Mouse (Mus musculus) heart, embryonic 10.5 days (tissue): ENCODE data around the gene Dennd2a. TPM values are rescaled to one million over a fixed set of nuclear protein-coding genes. Genes with fewer than 3 reads are reported as not detected.

Experiments
- DNase-seq: peaks from one replicate; pipeline ENCODE4 v3.0.0-alpha.2; 2017; ENCODE audit warnings: low spot score
- H3K27ac ChIP-seq: fragments of 300-500 bp; sonication (generic); 2 replicates; pipeline ENCODE4 v1.5.1; 2016; ENCODE audit warnings: mild to moderate bottlenecking
- H3K27me3 ChIP-seq: fragments of 300-500 bp; sonication (generic); 2 replicates; pipeline ENCODE4 v1.6.1; 2016; ENCODE audit warnings: mild to moderate bottlenecking; ENCODE audit not compliant: poor library complexity, insufficient read depth, severe bottlenecking
- H3K36me3 ChIP-seq: fragments of 300-500 bp; sonication (generic); 2 replicates; pipeline ENCODE4 v1.6.1; 2016; ENCODE audit warnings: mild to moderate bottlenecking, moderate library complexity
- H3K4me1 ChIP-seq: fragments of 300-500 bp; sonication (generic); 2 replicates; pipeline ENCODE4 v1.6.1; 2016; ENCODE audit warnings: mild to moderate bottlenecking
- H3K4me3 ChIP-seq: fragments of 300-500 bp; sonication (generic); 2 replicates; pipeline ENCODE4 v1.5.1; 2016; ENCODE audit warnings: mild to moderate bottlenecking, moderate library complexity
- H3K9me3 ChIP-seq: fragments of 300-500 bp; sonication (generic); 2 replicates; pipeline ENCODE4 v1.6.1; 2016; ENCODE audit warnings: mild to moderate bottlenecking, moderate library complexity
- WGBS: fragments of 180-500 bp; shearing (Covaris S2); methylation state at CpG from one replicate; pipeline ENCODE4 v1.1.7; 2016; 5-methylcytosine and 5-hydroxymethylcytosine counted together
- polyA plus RNA-seq: library from polyadenylated mRNA; unstranded; fragments of >200 nt; fragmentation: Nextera tagmentation; extraction: Ambion mirVana; gene quantifications from 2 replicates; pipeline ENCODE4 v1.2.1, GENCODE M21; 2016

Gene Dennd2a
- polyA plus RNA-seq, 1 experiment from 2014 or later = 29.6 TPM

- Histone ChIP-seq H3K9me3 (no peaks in the 10 kb centered on the region), H3K36me3 (peaks cover 95% of the 10 kb centered on the region), H3K4me3 (no peak overlapping the region), H3K27ac (no peak overlapping the region), H3K4me1 (no peaks in the 10 kb centered on the region), H3K27me3 (no peaks in the 10 kb centered on the region)
- WGBS = 89% methylated on average over 4 of the region's 4 CpGs
- DNase-seq = no peak
Observed at GRCm38 (mm10) chr6:39483656-39484055, 74.0 kb downstream of the Dennd2a start.

- H3K4me3 ChIP-seq = no peak overlapping the region
- H3K27me3 ChIP-seq = no peaks in the 10 kb centered on the region
- 74% methylated on average over 8 of the region's 8 CpGs for WGBS
- no peaks in the 10 kb centered on the region for H3K9me3 ChIP-seq
- peaks cover 10% of the 10 kb centered on the region for H3K4me1 ChIP-seq
- no peak overlapping the region for H3K27ac ChIP-seq
- DNase-seq = no peak
- peaks cover 92% of the 10 kb centered on the region for H3K36me3 ChIP-seq
Observed at GRCm38 (mm10) chr6:39478509-39479150, 79.0 kb downstream of the Dennd2a start.

- peaks cover 73% of the 10 kb centered on the region for H3K36me3 ChIP-seq
- DNase-seq = no peak
- no peak overlapping the region for H3K27ac ChIP-seq
- H3K4me3 ChIP-seq = no peak overlapping the region
- H3K27me3 ChIP-seq = no peaks in the 10 kb centered on the region
- H3K4me1 ChIP-seq = peaks cover 22% of the 10 kb centered on the region
- WGBS = 76% methylated on average over 1 of the region's 1 CpGs
- no peaks in the 10 kb centered on the region for H3K9me3 ChIP-seq
Observed at GRCm38 (mm10) chr6:39476617-39477016, 81.0 kb downstream of the Dennd2a start.

DNA sequence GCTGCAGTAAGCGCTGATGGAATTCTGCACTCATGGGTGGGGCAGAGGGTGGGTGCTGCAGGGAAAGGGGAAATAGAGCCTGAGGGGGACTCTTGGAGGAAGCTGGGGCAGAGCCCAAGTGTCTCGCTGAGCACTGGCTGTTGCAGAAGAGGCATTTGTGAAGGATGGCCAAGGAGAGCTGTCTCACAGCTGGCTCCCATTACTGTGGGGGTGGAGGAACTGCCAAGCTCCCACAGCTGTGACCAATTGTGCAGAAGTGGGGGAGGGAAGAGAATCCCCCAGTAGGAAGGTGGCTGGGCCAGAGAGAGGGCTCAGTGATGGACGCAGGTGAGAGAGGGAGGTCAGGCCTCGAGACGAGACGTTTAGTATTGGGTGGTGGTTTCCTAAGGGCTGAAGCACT lies 83.2 kb downstream of the Dennd2a start:
- peaks cover 71% of the 10 kb centered on the region for H3K36me3 ChIP-seq

GRCm38 (mm10) chr6:39472837-39473236 lies 84.8 kb downstream of the Dennd2a start:
- H3K4me1 ChIP-seq = peaks cover 22% of the 10 kb centered on the region
- no peak for DNase-seq
- no peak overlapping the region for H3K4me3 ChIP-seq
- no peaks in the 10 kb centered on the region for H3K27me3 ChIP-seq
- 60% methylated on average over 5 of the region's 5 CpGs for WGBS
- peaks cover 71% of the 10 kb centered on the region for H3K36me3 ChIP-seq
- no peaks in the 10 kb centered on the region for H3K9me3 ChIP-seq
- no peak overlapping the region for H3K27ac ChIP-seq

More for the DNA sequence above, 83.2 kb downstream of the Dennd2a start:
- DNase-seq = no peak
- Histone ChIP-seq H3K4me3 (no peak overlapping the region), H3K27me3 (no peaks in the 10 kb centered on the region), H3K27ac (no peak overlapping the region), H3K4me1 (peaks cover 22% of the 10 kb centered on the region), H3K9me3 (no peaks in the 10 kb centered on the region)
- 57% methylated on average over 6 of the region's 6 CpGs for WGBS

DNA sequence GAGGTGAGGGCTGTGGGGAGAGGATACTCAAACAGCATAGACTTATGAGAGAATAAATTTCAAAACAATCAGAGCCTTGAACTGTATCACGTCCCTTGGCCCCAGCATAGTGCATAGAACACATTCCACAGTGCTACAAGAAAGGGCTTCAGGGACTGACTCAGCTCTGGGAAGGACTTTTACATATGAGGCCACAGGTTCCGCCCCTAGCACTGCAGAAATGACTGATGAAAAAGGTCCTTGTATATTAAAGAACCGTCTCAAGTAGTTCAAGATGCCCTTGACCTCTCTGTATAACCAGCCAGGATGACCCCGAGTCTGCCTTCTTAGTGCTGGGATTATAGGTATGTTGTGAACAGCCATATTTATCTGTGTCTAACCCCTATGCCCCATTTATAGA lies 85.4 kb downstream of the Dennd2a start:
- Histone ChIP-seq H3K9me3 (no peaks in the 10 kb centered on the region), H3K27me3 (no peaks in the 10 kb centered on the region), H3K36me3 (peaks cover 68% of the 10 kb centered on the region), H3K4me1 (peaks cover 22% of the 10 kb centered on the region), H3K4me3 (no peak overlapping the region), H3K27ac (no peak overlapping the region)
- WGBS = 60% methylated on average over 4 of the region's 4 CpGs
- no peak for DNase-seq

- Histone ChIP-seq H3K27ac (no peak overlapping the region), H3K4me3 (no peak overlapping the region), H3K4me1 (peaks cover 22% of the 10 kb centered on the region), H3K9me3 (no peaks in the 10 kb centered on the region), H3K27me3 (no peaks in the 10 kb centered on the region), H3K36me3 (peaks cover 60% of the 10 kb centered on the region)
- 91% methylated on average over 14 of the region's 14 CpGs for WGBS
- no peak for DNase-seq
Observed at GRCm38 (mm10) chr6:39470076-39470475, 87.6 kb downstream of the Dennd2a start.

DNA sequence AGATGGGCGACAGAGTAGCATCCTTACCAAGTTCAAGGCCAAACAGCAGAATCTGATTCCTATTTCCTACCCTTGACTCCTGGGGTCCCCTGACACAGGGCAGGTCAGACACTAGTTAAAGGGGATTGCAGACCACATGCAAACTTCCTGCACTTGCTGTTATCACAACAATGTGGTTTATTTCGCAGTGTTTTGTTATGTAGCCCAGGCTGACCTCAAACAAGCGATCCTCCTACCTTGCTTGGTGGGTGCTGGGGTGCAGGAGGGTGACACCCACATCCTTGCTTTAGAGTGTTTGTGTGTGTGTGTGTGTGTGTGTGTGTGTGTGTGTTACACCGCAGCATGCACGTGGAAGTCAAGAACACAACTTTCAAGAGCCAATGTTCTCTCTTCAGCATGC lies 88.2 kb downstream of the Dennd2a start:
- Histone ChIP-seq H3K4me1 (peaks cover 18% of the 10 kb centered on the region), H3K36me3 (peaks cover 60% of the 10 kb centered on the region), H3K4me3 (no peak overlapping the region), H3K27me3 (no peaks in the 10 kb centered on the region), H3K27ac (no peak overlapping the region), H3K9me3 (no peaks in the 10 kb centered on the region)
- 83% methylated on average over 5 of the region's 5 CpGs for WGBS
- DNase-seq = no peak

GRCm38 (mm10) chr6:39462621-39463538 lies 94.8 kb downstream of the Dennd2a start:
- H3K36me3 ChIP-seq = peaks cover 47% of the 10 kb centered on the region
- H3K4me1 ChIP-seq = no peaks in the 10 kb centered on the region; the same call in 1 of the 2 replicates
- H3K4me3 ChIP-seq = no peak overlapping the region
- H3K9me3 ChIP-seq = peaks cover 3% of the 10 kb centered on the region; the same call in 1 of the 2 replicates
- DNase-seq = peak; percentile 90
- H3K27me3 ChIP-seq = no peaks in the 10 kb centered on the region
- WGBS = 50% methylated on average over 16 of the region's 16 CpGs
- H3K27ac ChIP-seq = no peak overlapping the region

GRCm38 (mm10) chr6:39460040-39460439 lies 97.6 kb downstream of the Dennd2a start:
- H3K36me3 ChIP-seq = peaks cover 32% of the 10 kb centered on the region
- H3K27me3 ChIP-seq = no peaks in the 10 kb centered on the region
- no peak for DNase-seq
- peaks cover 3% of the 10 kb centered on the region; the same call in 1 of the 2 replicates for H3K9me3 ChIP-seq
- 91% methylated on average over 11 of the region's 11 CpGs for WGBS
- no peak overlapping the region for H3K4me3 ChIP-seq
- no peak overlapping the region for H3K27ac ChIP-seq
- H3K4me1 ChIP-seq = no peaks in the 10 kb centered on the region; the same call in 1 of the 2 replicates

- WGBS = 80% methylated on average over 8 of the region's 8 CpGs
- no peak for DNase-seq
- H3K36me3 ChIP-seq = peaks cover 7% of the 10 kb centered on the region
- H3K9me3 ChIP-seq = peaks cover 3% of the 10 kb centered on the region; the same call in 1 of the 2 replicates
- H3K27ac ChIP-seq = no peak overlapping the region
- no peak overlapping the region for H3K4me3 ChIP-seq
- H3K4me1 ChIP-seq = no peaks in the 10 kb centered on the region
- no peaks in the 10 kb centered on the region for H3K27me3 ChIP-seq
Observed at GRCm38 (mm10) chr6:39455339-39456160, 102.1 kb downstream of the Dennd2a start.

DNA sequence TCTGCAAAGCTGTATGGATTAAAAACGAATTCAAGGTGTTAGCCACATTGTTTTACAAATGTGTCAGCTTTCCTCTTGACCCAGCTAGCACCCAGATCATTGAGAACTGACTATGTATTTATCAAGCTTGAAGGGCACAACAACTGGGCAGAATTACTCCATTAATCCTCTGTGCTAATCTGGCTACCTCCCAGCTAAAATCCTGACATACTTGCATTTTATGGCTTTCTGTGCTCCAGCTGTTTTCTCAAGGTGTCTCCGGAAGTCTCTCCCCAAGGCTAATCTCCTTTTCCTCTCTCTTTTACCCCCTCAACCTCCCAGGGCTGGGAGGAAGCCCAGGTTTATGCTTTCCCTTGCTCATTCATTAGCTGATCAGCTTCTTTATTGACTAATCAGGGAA lies 103.1 kb downstream of the Dennd2a start:
- Histone ChIP-seq H3K27ac (no peak overlapping the region), H3K36me3 (no peaks in the 10 kb centered on the region), H3K9me3 (no peaks in the 10 kb centered on the region), H3K4me3 (no peak overlapping the region), H3K4me1 (no peaks in the 10 kb centered on the region), H3K27me3 (no peaks in the 10 kb centered on the region)
- 58% methylated on average over 2 of the region's 2 CpGs for WGBS
- no peak for DNase-seq
